Mouse (Mus musculus) brain, adult 2 months (tissue): ENCODE data around the gene Ddi2.

Experiments
- DNase-seq: peaks from one replicate; pipeline ENCODE4 v3.0.0; 2011; ENCODE audit warnings: low read depth, low spot score

Ddi2 gene

DNA sequence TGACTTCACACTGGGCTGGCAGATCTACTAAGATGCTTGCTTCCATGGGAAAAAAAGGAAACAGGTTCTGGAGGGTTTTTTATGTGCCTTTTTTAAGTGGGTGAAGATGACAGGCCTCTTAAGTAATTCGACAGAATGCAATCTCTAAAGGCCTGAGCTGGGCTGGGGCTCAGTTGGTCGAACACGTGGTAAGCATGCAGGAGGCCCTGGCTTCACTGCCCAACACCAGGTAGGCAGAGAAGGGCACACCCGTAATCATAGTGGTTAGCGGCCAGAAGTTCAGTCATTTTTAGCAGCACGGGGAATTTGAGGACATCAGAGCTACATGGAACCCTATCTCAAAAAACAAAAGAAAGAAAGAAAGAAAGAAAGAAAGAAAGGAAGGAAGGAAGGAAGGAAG, 68.7 kb downstream of the Ddi2 start:
- DNase-seq, result no peak

DNA sequence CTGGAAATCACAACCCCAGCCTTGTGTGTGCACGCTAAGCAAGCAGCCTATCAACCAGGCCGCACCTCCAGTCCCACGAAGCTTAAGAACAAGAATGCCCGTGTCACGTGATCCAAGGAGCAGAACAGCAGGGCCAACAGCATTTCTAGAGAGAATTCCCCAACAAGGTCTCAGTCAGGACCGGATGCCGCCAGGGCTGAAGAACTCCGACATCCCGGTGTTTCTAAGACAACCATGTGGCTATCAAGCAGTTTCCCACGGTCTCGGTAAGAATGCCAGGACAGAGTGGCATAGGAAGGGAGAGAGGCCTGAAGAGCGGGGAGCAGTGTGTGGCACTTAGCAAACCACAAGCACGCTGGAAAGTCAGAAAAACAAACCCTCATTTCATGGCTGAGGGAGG, 69.4 kb downstream of the Ddi2 start:
- DNase-seq, result no peak

DNA sequence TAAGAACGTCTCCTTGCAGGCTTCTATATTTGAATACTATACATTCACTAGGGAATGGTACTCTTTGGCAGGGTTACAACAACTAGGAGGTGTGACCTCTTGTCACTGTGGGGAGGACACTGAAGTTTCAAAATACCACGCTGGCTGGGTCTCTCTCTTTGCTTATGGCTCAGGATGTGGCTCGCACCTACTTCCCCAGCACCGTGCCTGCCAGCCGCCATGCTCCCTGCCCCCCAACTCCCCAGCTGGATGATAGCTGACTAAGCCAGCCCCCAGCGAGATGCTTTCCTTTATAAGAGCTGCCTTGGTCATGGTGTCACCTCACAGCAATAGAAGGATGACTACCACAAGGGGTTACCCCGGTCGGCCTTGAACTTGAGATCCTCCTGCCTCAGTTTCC, 70.2 kb downstream of the Ddi2 start:
- DNase-seq, result no peak

DNA sequence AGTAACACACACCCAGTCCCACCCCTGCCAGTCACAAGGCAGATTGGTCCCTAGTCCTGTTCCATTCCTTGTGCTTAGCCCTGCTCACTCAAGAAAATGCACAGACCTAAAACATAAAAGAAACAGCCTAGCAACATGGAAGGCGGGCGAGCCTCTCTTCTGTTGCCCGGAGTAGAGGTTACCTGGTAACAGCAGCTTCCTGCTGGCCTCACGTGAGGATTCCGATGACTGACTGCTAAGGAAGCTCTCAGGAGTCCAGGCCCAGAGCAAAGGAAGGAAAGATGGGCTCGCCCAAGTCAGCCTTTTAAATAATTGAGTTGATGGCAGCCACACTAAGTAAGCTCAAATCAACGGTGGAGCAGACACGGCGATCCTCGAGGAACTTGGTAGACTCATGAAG, 71.3 kb downstream of the Ddi2 start:
- DNase-seq, result no peak

DNA sequence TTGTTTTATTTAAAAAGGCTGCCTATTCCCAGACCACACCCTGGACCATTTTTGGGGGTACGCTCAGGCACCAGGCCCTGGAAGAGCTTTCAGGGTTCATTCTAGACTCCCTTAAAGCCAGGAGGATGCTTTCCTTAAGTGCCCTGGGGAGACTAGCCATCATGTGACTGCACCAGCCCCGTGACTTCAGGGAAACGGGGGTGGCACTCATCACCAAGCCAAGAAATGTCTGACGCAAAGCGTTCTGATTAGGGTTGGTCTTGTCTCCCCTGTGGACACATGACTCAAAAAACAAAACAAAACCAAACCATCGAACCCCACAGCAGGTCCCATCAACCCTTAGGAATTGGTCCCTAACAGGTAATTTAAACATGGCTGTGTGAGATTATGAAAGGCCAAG, 71.9 kb downstream of the Ddi2 start:
- peak; percentile 41 for DNase-seq

DNA sequence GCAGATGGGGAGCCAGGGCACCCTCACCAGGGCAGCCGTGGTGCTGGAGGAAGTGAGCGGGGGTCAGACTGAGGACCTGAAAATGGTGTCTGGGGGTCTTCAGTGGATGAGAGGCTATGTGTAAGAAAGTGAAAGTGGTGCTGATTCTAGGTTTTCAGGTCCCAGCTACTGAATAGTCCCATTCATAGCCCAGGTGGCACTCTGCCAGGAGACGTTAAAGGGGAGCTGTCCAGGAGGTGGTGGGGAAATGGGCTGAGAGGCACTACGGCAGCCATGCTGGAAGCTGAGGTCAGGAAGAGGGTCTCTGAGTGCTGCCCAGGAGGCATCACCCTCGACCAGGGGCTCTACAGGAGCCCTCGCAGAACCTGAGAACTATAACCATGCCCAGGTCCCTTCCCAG, 74.0 kb downstream of the Ddi2 start:
- peak; percentile 36 for DNase-seq

DNA sequence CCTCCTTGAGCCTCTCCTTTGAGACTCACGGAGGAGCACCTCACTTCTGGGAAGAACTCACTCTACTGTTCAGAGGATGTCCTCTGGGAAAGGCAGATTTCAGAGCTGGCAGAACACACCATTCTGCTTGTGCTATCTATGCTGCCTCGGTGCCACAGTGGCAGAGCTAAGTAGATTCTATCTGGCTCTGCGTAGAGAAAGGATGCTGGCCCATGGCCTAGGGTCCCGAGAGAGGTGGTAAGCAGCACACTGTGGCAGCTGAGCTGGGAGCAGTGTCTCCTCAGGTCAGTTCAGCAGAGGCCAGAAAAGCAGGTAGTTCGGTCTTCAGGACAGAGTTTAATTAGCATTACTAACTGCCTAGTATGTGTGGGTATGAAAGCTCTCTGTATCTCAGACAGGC, 75.0 kb downstream of the Ddi2 start:
- DNase-seq, result no peak

DNA sequence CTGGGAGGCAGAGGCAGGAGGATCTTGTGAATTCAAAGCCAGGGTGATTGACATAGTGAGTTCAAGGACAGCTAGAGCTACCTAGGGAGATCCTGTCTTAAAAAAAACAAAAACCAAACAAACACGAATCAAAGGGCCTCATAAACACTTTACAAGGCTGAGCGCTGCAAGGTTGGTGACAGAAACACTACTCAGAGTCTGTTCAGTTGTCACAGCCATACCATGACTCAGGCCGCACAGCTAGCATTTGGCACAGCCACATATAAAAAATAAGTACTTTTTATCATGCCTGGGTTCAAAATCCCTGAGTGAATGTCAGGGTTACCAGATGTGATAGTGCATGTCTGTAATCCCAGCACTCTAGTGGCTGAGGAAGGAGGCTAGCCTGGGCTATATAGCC, 76.0 kb downstream of the Ddi2 start:
- DNase-seq, result no peak

DNA sequence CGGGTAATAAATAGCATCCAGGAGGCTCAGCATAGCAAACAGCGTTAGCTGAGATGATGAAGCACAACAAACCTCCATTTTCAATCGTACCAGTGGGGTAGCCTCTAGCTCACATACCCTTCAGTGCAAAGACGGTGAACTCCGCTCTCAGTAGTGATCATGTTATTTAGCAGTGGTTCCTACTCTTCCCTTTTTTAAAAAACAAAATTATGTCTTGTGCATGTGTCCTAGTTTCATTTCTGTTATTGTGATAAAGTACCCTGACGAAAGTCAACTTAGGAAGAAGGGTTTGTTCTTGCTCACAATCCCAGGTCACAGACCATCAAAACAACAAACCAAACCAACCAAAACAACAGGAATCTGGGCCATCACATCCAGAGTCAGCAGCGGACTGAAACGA, 77.2 kb downstream of the Ddi2 start:
- DNase-seq, result no peak

DNA sequence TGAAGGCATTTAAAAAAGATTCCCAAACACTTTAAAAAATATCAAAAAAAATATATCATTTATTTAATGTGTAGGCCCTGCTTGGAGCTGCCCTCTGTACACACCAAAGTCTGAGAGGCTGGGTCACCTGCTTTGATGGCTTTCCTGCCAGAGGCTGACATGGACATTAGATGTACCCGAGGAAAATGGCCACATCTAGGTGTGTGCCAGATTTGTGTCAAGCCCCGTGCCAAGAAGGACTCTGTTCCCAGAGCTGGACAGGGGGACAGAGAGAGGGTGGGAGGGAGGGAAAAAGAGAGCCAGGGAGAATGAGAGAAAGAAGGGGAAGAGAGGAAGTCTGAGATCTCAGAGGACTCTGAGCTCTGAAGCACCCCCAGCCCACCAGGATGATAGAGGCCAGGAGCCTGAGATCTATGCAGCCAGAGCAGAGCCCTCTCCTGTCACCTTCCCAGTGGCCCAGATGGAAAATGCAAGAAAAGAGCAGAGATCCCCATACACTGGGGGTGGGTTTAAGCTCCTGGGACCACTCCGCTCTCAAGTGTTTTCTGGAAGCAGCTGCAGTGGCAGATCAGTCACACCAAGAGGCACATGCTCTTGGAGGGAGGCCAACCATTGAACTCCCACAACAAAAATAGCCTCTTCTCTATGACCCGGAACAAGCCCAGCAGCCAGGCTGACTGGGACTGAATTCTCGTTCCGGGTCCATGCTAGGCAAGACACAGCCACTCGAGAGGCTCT, 79.9 kb downstream of the Ddi2 start:
- DNase-seq, result peak; percentile 91

DNA sequence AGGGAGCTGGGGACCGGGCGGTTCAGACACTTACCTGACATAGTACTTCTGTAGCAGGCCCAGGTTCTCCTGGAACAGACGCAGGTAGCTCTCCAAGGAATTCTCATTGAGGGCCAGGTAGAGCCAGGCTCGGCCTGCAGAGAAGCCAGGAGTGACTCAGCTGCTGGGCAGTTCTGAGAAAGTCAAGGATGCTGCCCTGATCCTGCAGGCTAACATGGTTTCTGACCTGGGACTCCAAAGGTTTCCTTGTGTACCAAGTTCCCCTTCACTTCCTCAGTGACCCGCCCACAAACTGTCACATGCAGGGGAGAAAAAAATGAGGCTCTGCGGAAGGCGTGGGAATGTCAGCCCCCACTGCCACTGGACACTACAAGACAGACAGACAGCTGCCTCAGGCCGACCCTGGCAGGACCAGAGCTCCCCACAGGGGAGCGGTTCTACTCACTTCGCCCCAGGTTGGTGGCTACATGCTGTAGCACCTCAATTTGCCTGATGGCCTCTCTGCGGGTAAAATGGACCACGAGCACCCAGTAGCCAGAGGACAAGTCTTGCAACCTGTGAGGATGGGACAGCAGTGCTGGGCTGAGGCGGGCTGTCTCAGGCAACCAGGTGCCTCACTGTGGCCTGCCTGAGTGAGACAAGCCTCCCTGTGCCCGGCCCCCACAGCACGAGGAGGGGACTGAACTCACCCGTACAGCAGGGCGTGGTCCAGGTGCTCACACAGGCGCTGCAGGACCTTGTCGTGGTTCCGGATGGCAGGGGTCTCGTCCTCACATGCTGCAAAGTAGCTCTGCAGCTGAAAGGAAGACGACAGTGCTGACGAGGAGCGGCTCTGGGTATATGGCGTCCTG, 81.0 kb downstream of the Ddi2 start:
- DNase-seq, result no peak

DNA sequence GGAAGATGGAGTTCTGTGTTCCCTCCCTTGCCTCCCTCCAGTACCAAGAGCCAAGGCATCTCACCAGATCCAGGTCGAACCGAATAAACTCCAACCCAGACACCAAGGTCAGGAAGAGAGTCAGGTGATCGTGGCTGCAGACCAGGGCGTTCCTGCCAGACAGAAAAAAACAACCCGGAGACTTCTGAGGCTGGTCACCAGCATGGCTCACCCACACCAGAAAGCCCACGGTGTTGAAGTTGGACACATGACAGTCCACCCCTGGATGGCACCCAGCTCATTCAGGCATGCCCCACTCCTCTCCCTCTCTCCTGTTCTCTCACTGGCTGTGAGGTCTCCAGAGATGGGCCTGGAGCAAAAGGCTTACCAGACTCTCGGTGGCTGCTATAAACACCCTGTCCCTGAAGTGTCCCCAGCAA, 81.9 kb downstream of the Ddi2 start:
- peak; percentile 41 for DNase-seq

DNA sequence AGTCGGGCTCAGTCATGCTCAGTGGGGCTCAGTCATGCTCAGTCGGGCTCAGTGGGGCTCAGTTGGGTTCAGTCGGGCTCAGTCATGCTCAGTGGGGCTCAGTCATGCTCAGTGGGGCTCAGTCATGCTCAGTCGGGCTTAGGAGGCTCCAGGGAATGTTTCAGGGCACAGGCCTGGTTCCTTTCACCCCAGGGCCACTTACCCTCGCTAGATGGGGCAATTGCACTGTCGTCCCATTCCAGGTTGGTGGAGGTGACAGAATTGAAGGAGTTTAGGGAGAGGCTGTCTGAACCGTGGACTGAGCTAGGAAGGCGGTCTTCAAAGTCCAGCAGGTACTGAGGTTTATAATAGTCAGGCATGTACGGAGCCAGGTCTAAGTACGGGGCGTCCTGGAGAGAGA, 83.7 kb downstream of the Ddi2 start:
- no peak for DNase-seq

DNA sequence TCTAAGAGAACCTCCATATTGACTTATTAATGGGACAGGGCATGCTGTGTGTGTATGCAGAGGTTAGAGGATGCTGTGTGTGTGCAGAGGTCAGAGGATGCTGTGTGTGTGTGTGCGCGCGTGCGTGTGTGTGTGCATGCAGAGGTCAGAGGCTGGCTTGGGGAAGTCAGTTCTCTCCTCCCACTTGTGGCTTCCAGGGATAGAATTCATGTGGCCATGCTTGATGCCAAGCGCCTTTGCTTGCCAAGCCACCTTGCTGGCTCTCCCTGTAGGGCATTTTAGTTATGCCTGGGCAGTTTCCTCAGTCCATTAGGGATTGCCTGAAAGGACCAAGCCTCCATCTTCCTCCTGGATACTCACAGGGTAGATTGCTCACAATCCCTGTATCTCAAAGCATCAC, 86.5 kb downstream of the Ddi2 start:
- DNase-seq, result peak; percentile 58

DNA sequence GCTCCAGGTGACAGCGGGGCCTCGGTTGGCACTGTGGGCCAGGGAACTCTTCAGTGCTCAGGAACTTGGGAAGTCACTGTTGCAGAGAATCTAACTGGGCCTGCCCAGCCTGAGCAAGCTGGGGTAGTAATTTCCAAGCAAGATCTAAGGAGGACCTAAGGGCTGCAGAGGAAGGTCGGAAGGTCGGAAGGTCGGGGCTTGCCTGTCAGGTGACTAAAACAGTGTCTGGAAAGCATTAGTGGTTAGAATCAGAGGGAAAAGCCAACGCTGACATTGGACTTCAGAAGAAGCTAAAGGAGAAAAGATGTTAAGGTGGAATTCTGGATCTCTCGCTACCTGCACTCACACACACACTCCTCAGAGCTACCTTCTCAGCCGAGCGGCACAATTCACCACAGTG, 87.2 kb downstream of the Ddi2 start:
- no peak for DNase-seq

DNA sequence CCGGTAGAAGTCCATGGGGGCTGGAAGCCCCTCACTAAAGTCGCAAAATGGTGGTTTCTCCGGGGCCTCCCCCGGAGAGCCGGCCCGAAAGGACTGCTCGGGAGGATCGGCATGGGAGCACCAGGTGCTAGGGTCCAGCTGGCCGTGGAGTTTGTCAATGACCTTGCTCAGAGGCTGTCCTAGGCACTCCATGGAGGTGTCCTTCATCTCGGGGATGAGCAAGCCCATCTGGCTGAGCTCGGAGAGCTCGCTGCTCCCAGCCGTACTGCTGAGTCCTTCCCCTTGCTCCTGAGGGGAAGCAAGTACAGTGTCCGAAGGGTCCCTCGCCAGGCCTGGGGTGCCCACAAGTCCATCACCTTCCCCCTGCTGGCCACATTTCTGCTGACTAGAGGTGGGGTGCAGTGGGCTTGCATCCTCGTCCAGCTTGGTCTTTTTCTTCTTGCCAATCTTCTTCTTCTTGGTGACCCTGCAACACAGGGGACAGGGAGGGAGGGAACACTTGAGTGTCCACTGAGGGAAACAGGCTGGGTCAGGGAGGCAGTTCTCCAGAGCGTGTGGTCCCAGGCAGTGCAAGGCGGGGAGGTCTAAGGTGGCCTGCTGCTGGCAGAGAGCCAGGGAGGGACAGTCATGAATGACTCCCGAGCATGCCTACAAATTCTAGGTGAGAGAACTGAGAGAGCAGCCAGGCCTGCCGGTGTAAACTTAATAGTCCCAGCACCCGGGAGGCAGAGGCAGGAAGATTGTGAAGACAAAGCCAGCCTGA, 90.9 kb downstream of the Ddi2 start:
- no peak for DNase-seq

DNA sequence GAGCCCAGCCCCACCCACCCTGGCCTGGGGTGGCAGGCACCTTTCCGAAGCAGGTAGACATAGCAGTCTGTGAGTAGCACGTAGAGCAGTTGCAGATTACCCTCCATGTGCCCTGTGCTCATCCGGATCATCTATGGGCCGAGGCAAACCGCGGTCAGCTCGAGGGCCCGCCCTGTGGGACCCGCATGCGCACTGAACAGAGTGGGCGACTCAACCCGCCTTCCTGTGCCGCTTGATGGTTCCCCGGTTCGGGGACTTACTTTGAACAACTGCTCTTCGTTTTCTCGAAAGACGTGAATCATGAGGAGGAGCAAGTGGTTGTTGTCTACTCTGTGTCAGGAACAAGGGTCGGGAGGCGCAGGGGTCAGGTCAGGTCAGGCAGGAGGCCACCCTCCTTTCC, 92.0 kb downstream of the Ddi2 start:
- DNase-seq, result no peak

DNA sequence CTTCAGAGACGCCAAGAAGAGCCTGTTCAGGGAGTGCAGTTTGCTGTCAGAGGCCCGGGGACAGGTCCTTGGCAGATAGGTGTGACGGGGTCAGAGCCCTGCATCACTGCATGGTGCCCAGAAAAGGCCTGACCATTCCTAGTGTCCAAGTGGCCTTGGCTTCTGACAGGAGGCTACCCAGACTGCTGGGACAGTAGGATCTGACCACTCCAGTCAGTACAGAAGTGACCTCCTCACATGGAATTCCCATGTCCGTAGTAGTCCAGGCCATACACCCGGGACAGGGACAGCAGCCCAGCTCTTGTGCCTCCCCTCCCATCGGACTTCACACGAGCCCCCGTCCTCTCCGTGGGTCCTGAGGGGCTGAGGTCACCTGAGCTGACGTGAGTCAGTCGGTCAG, 93.2 kb downstream of the Ddi2 start:
- DNase-seq, result no peak

DNA sequence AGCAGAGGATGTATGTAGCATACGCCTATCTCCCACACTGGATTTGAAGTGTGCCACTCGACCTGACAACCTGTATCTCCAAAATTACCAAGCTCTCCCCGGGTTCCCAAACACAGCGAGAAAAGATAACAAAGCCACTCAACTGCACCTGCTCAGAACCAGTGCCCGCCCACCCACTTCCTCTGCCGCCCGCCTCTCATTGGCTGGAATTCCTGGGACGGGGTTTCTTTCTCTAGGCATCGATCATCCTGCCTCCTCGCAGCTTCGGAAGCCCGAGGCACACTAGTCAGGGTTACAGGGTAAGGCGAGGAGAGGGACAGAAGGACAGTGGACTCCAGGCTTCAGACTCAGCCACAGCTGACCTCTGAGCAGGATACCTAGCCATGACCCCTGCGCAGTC, 94.6 kb downstream of the Ddi2 start:
- DNase-seq, result no peak
